Mouse (Mus musculus) brain, embryonic 14.5 days (tissue): ENCODE measurements around the gene Cwc15.

Experiments used
- CTCF ChIP-seq: fragments of 200-500 bp; IDR thresholded peaks from 2 replicates; pipeline ENCODE4 v1.5.1; 2012; ENCODE audit warnings: inconsistent platforms, mild to moderate bottlenecking, moderate library complexity, borderline replicate concordance; ENCODE audit not compliant: insufficient read depth, insufficient read length; ENCODE audit errors: extremely low read depth
- POLR2A ChIP-seq: fragments of 200-500 bp; IDR thresholded peaks from 2 replicates; pipeline ENCODE4 v1.6.1; 2012; ENCODE audit warnings: mild to moderate bottlenecking, inconsistent platforms, borderline replicate concordance; ENCODE audit not compliant: poor library complexity, insufficient read depth, insufficient read length, severe bottlenecking; ENCODE audit errors: extremely low read depth

DNA sequence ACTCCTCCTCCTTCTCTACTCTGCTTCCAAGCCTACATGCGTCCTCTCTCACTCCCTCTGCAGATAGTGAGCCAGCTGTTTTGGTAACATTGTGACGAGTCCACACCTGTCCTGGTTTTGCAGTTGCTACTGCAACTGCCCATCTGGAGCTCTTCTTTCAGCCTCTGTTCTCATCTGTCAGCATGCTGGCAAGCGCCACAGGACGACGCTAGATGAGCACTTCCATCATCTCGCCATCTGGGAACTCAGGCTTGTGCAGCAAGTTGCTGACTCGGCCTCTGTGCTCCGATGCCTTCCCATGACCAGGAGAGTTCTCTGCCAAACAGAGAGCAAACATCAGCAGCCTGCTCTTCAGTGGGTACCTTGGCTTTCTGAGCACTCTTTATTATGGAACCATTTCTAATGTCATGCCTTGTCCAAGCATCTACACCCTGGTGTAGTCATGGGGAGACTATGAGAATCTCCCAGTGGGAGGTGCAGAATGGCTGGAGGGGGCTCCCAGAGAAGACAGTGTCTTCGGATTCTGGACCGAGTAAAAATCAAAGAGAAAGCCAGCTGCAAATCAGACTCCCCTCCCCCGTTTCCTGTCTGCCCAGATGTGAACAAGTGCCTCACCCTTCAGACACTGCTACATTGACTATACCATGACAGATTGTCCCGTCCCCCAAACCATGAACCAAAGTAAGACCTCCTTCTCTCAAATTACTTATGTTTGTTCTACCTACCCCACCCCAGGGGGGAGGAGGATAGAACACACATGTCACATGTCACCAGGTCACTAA lies 47.4 kb downstream of the Cwc15 start:
- TF ChIP-seq POLR2A (no peak), CTCF (no peak)
